Mouse (Mus musculus) limb, embryonic 11.5 days (tissue): Measurements from ENCODE around the gene Rabl6. TPM values are rescaled to one million over a fixed set of nuclear protein-coding genes. Genes with fewer than 3 reads are reported as not detected.
A peak's percentile ranks its signal among the peaks of the same experiment; 100 is the strongest.

Experiments
- ATAC-seq: fragments of 200-750 bp; cut with Nextera tagmentation; 2 replicates; pipeline ENCODE4 v1.8.0; 2017; ENCODE audit warnings: low read depth; ENCODE audit not compliant: insufficient number of reproducible peaks, low FRiP score, low TSS enrichment
- DNase-seq: peaks from one replicate; pipeline ENCODE4 v3.0.0-alpha.2; 2015; ENCODE audit warnings: low spot score
- H3K27ac ChIP-seq: fragments of 300-500 bp; sonication (generic); replicated peaks from 2 replicates; pipeline ENCODE4 v1.5.1; 2014; ENCODE audit warnings: low read depth, mild to moderate bottlenecking, low read length
- H3K27me3 ChIP-seq: fragments of 300-500 bp; sonication (generic); 2 replicates; pipeline ENCODE4 v1.6.1; 2014; ENCODE audit warnings: mild to moderate bottlenecking, low read length, mixed read lengths; ENCODE audit not compliant: control insufficient read depth, insufficient read depth
- H3K36me3 ChIP-seq: fragments of 300-500 bp; sonication (generic); 2 replicates; pipeline ENCODE4 v1.6.1; 2014; ENCODE audit warnings: mild to moderate bottlenecking, low read length, moderate library complexity, mixed read lengths; ENCODE audit not compliant: control insufficient read depth, insufficient read depth
- H3K4me1 ChIP-seq: fragments of 300-500 bp; sonication (generic); 2 replicates; pipeline ENCODE4 v1.6.1; 2014; ENCODE audit warnings: low read length, mixed read lengths; ENCODE audit not compliant: control insufficient read depth, insufficient read depth
- H3K4me2 ChIP-seq: fragments of 300-500 bp; sonication (generic); 2 replicates; pipeline ENCODE4 v1.6.1; 2014; ENCODE audit warnings: low read depth, mild to moderate bottlenecking, moderate library complexity; ENCODE audit not compliant: severe bottlenecking
- H3K4me3 ChIP-seq: fragments of 300-500 bp; sonication (generic); 2 replicates; pipeline ENCODE4 v1.5.1; 2014; ENCODE audit warnings: low read depth, low read length
- H3K9ac ChIP-seq: fragments of 300-500 bp; sonication (generic); 2 replicates; pipeline ENCODE4 v1.6.1; 2014; ENCODE audit warnings: mild to moderate bottlenecking, low read length
- H3K9me3 ChIP-seq: fragments of 300-500 bp; sonication (generic); 2 replicates; pipeline ENCODE4 v1.6.1; 2016; ENCODE audit warnings: low read length; ENCODE audit not compliant: control insufficient read depth
- WGBS: fragments of 180-500 bp; shearing (Covaris S2); extraction: QIAGEN DNeasy Blood & Tissue Kit; methylation state at CpG from one replicate; pipeline ENCODE4 v1.1.7; 2014; 5-methylcytosine and 5-hydroxymethylcytosine counted together
- polyA plus RNA-seq: library from polyadenylated mRNA; unstranded; fragments of >200 nt; fragmentation: Nextera tagmentation; extraction: Ambion mirVana; gene quantifications from 2 replicates; pipeline ENCODE4 v1.2.1, GENCODE M21; 2014

Gene Rabl6
- polyA plus RNA-seq, 1 experiment from 2014 or later = 59.3 TPM

GRCm38 (mm10) chr2:25587290-25587689, 21.0 kb downstream of the Rabl6 start:
- no peak overlapping the region for H3K9ac ChIP-seq
- H3K4me2 ChIP-seq = no peak overlapping the region
- H3K27ac ChIP-seq = no peak overlapping the region
- WGBS = 92% methylated on average over 8 of the region's 8 CpGs
- H3K9me3 ChIP-seq = no peaks in the 10 kb centered on the region
- H3K4me1 ChIP-seq = no peaks in the 10 kb centered on the region
- H3K36me3 ChIP-seq = peaks cover 20% of the 10 kb centered on the region
- DNase-seq (no peak), ATAC-seq (no peak)
- H3K27me3 ChIP-seq = no peaks in the 10 kb centered on the region
- no peak overlapping the region for H3K4me3 ChIP-seq

- Histone ChIP-seq H3K4me3 (no peak overlapping the region), H3K9ac (no peak overlapping the region), H3K4me2 (no peak overlapping the region), H3K4me1 (peaks cover 4% of the 10 kb centered on the region; the same call in 1 of the 2 replicates), H3K9me3 (no peaks in the 10 kb centered on the region), H3K27me3 (peaks cover 3% of the 10 kb centered on the region), H3K27ac (no peak overlapping the region), H3K36me3 (peaks cover 17% of the 10 kb centered on the region)
- DNase-seq = no peak
- ATAC-seq = no peak
- WGBS = 89% methylated on average over 3 of the region's 3 CpGs
Observed at GRCm38 (mm10) chr2:25585601-25586000, 22.7 kb downstream of the Rabl6 start.

- 90% methylated on average over 4 of the region's 4 CpGs for WGBS
- Histone ChIP-seq H3K4me2 (no peak overlapping the region), H3K36me3 (peaks cover 15% of the 10 kb centered on the region), H3K27me3 (peaks cover 10% of the 10 kb centered on the region), H3K9ac (no peak overlapping the region), H3K27ac (no peak overlapping the region), H3K9me3 (no peaks in the 10 kb centered on the region), H3K4me3 (no peak overlapping the region), H3K4me1 (peaks cover 5% of the 10 kb centered on the region; the same call in 1 of the 2 replicates)
- DNase-seq (peak; percentile 18), ATAC-seq (no peak)
Observed at GRCm38 (mm10) chr2:25584856-25585255, 23.5 kb downstream of the Rabl6 start.

GRCm38 (mm10) chr2:25584152-25584551, 24.2 kb downstream of the Rabl6 start:
- Histone ChIP-seq H3K27me3 (peaks cover 17% of the 10 kb centered on the region), H3K4me1 (peaks cover 10% of the 10 kb centered on the region), H3K9ac (no peak overlapping the region), H3K36me3 (peaks cover 13% of the 10 kb centered on the region), H3K4me2 (no peak overlapping the region), H3K27ac (no peak overlapping the region), H3K4me3 (no peak overlapping the region), H3K9me3 (no peaks in the 10 kb centered on the region)
- ATAC-seq (no peak), DNase-seq (no peak)
- 88% methylated on average over 3 of the region's 3 CpGs for whole genome bisulfite sequencing

GRCm38 (mm10) chr2:25583571-25583970, 24.8 kb downstream of the Rabl6 start:
- H3K4me1 ChIP-seq = peaks cover 13% of the 10 kb centered on the region
- H3K4me3 ChIP-seq = no peak overlapping the region
- no peak overlapping the region for H3K9ac ChIP-seq
- H3K9me3 ChIP-seq = no peaks in the 10 kb centered on the region
- H3K27ac ChIP-seq = no peak overlapping the region
- 68% methylated on average over 4 of the region's 4 CpGs for WGBS
- ATAC-seq (no peak), DNase-seq (no peak)
- peaks cover 13% of the 10 kb centered on the region for H3K36me3 ChIP-seq
- H3K4me2 ChIP-seq = no peak overlapping the region
- H3K27me3 ChIP-seq = peaks cover 23% of the 10 kb centered on the region

GRCm38 (mm10) chr2:25583120-25583481, 25.2 kb downstream of the Rabl6 start:
- Histone ChIP-seq H3K4me2 (no peak overlapping the region), H3K9ac (no peak overlapping the region), H3K4me1 (peaks cover 13% of the 10 kb centered on the region), H3K36me3 (peaks cover 13% of the 10 kb centered on the region), H3K27ac (no peak overlapping the region), H3K27me3 (peaks cover 28% of the 10 kb centered on the region), H3K4me3 (no peak overlapping the region), H3K9me3 (no peaks in the 10 kb centered on the region)
- WGBS = 95% methylated on average over 6 of the region's 6 CpGs
- ATAC-seq (no peak), DNase-seq (peak; percentile 20)

- Histone ChIP-seq H3K27ac (no peak overlapping the region), H3K36me3 (peaks cover 13% of the 10 kb centered on the region; the same call in 1 of the 2 replicates), H3K9me3 (no peaks in the 10 kb centered on the region), H3K4me2 (no peak overlapping the region), H3K27me3 (peaks cover 33% of the 10 kb centered on the region), H3K4me1 (peaks cover 19% of the 10 kb centered on the region), H3K4me3 (no peak overlapping the region), H3K9ac (no peak overlapping the region)
- 54% methylated on average over 12 of the region's 12 CpGs for WGBS
- DNase-seq (peak; percentile 28), ATAC-seq (no peak)
Observed at GRCm38 (mm10) chr2:25582466-25583119, 25.7 kb downstream of the Rabl6 start.

- H3K4me1 ChIP-seq = peaks cover 25% of the 10 kb centered on the region
- DNase-seq = peak; percentile 29
- H3K27me3 ChIP-seq = peaks cover 40% of the 10 kb centered on the region
- H3K9me3 ChIP-seq = no peaks in the 10 kb centered on the region
- no peak overlapping the region for H3K9ac ChIP-seq
- no peak overlapping the region for H3K4me2 ChIP-seq
- H3K36me3 ChIP-seq = peaks cover 10% of the 10 kb centered on the region; the same call in 1 of the 2 replicates
- ATAC-seq = no peak
- H3K4me3 ChIP-seq = no peak overlapping the region
- no peak overlapping the region for H3K27ac ChIP-seq
- 30% methylated on average over 6 of the region's 6 CpGs for WGBS
Observed at GRCm38 (mm10) chr2:25581901-25582301, 26.4 kb downstream of the Rabl6 start.
